Mouse (Mus musculus) heart, postnatal 0 days (tissue): Measurements from ENCODE around the gene Katna1.
"Not testable (repeated sequence)": the region's sequence is repeated elsewhere in the genome, so short reads cannot be mapped to it uniquely, and the experiment has no call there.

Experiments
- CTCF ChIP-seq: IDR thresholded peaks from 2 replicates; pipeline ENCODE4 v1.5.1; 2016; ENCODE audit warnings: antibody characterized with exemption, control low read depth, low read depth
- EP300 ChIP-seq: IDR thresholded peaks from 2 replicates; pipeline ENCODE4 v1.6.1; 2016; ENCODE audit warnings: antibody characterized with exemption, low read depth

GRCm38 (mm10) chr10:7745528-7745927, 19.7 kb downstream of the Katna1 start:
- not testable (repeated sequence) for TF ChIP-seq CTCF, EP300
